7 mouse cellular contexts compared by ENCODE assay signal in the genomic region with DNA sequence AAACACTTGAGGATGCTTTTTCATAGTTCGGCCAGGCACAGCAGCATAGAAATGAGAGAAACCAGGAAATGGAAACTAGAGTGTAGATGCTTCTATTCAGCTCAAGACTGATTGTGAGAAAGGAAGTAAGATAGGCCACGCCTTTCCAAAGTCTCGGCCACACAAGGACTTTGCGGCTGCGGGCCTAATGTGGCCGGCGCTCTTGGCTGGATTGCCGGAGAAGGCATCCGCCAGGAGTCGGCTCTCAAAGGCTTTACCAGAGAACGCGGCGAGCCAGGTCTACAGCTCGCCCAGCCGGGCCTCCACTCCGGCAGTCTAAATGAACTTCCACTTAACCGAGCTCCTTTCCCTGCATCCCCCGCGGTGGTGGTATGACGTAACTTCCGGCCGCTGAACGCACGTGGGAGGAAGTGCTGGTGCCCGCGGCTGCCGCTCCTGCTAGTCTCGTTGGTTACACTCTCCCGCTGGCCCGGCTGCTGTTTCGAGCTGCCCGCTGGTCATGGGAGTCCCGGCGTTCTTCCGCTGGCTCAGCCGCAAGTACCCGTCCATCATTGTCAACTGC. TPM values are rescaled to one million over a fixed set of nuclear protein-coding genes. Genes with fewer than 3 reads are reported as not detected.
DNase-seq lines count a peak whose midpoint lies in the region; ATAC-seq lines count a peak whose summit lies in the region.

A gene (plus strand): TSS at position 374 of the 562 bp plus-strand sequence.

- WGBS in embryonic facial prominence, embryonic 11.5 days: under 1% methylated on average over 37 of the region's 37 CpGs
- WGBS in limb, embryonic 10.5 days: under 1% methylated on average over 37 of the region's 37 CpGs
- WGBS in midbrain, embryonic 13.5 days: under 1% methylated on average over 34 of the region's 37 CpGs

- peak within 1 kb of the TSS; percentile 89 for H3K9ac ChIP-seq in embryonic facial prominence, embryonic 11.5 days (replicated peaks; ENCODE audit: low read length)
- peak within 1 kb of the TSS; percentile 80 for H3K9ac ChIP-seq in midbrain, embryonic 13.5 days (replicated peaks)

- no peaks in the 10 kb centered on the region for H3K36me3 ChIP-seq in embryonic facial prominence, embryonic 11.5 days (replicated peaks; ENCODE audit: control insufficient read depth, insufficient read depth, low read depth, low read length)
- peaks cover 28% of the 10 kb centered on the region for H3K36me3 ChIP-seq in limb, embryonic 10.5 days
- 0 out of 2 replicates have a peak, but pooled peaks cover 3% of the 10 kb centered on the region for H3K36me3 ChIP-seq in midbrain, embryonic 13.5 days

- no peaks in the 10 kb centered on the region for H3K9me3 ChIP-seq in embryonic facial prominence, embryonic 11.5 days (replicated peaks; ENCODE audit: control insufficient read depth, low read length)
- H3K9me3 ChIP-seq in limb, embryonic 10.5 days (replicated peaks): no peaks in the 10 kb centered on the region
- no peaks in the 10 kb centered on the region for H3K9me3 ChIP-seq in midbrain, embryonic 13.5 days

- peak; percentile 94 for ATAC-seq in embryonic facial prominence, embryonic 11.5 days (replicated peaks; ENCODE audit: insufficient number of reproducible peaks, low FRiP score, low TSS enrichment, low read depth)
- peak; percentile 74 for ATAC-seq in granulocyte monocyte progenitor cell, adult 5-6 weeks (replicated peaks; ENCODE audit: poor library complexity, severe bottlenecking)
- peak; percentile 96 for ATAC-seq in midbrain, embryonic 13.5 days

- DNase-seq in adrenal gland, postnatal 14 days: peak; percentile 98
- peak; percentile 96 for DNase-seq in embryonic facial prominence, embryonic 11.5 days (ENCODE audit: low spot score)
- DNase-seq in kidney, adult 11 months: peak; percentile 96
- peak; percentile 99 for DNase-seq in limb, embryonic 10.5 days (ENCODE audit: low spot score)
- DNase-seq in spleen, adult 12 weeks (ENCODE audit: low spot score): peak; percentile 92

- H3K27ac ChIP-seq in embryonic facial prominence, embryonic 11.5 days (replicated peaks; ENCODE audit: low read depth, low read length): peak within 1 kb of the TSS; percentile 98
- H3K27ac ChIP-seq in limb, embryonic 10.5 days: peak within 1 kb of the TSS; percentile 97
- peak within 1 kb of the TSS; percentile 92 for H3K27ac ChIP-seq in midbrain, embryonic 13.5 days

- peak within 1 kb of the TSS; percentile 66 for H3K4me2 ChIP-seq in embryonic facial prominence, embryonic 11.5 days (ENCODE audit: low read depth, low read length)
- peak within 1 kb of the TSS; percentile 61 for H3K4me2 ChIP-seq in midbrain, embryonic 13.5 days (replicated peaks)

- H3K4me3 ChIP-seq in embryonic facial prominence, embryonic 11.5 days (ENCODE audit: low read depth, low read length): peak within 1 kb of the TSS; percentile 82
- peak within 1 kb of the TSS; percentile 78 for H3K4me3 ChIP-seq in limb, embryonic 10.5 days
- H3K4me3 ChIP-seq in midbrain, embryonic 13.5 days (replicated peaks): peak within 1 kb of the TSS; percentile 71

- H3K4me1 ChIP-seq in embryonic facial prominence, embryonic 11.5 days (ENCODE audit: control insufficient read depth, insufficient read depth, low read length): no peaks in the 10 kb centered on the region
- peaks cover 14% of the 10 kb centered on the region for H3K4me1 ChIP-seq in limb, embryonic 10.5 days
- peaks cover 31% of the 10 kb centered on the region for H3K4me1 ChIP-seq in midbrain, embryonic 13.5 days (replicated peaks)

- no peaks in the 10 kb centered on the region for H3K27me3 ChIP-seq in embryonic facial prominence, embryonic 11.5 days (ENCODE audit: control insufficient read depth, insufficient read depth, low read length)
- no peaks in the 10 kb centered on the region for H3K27me3 ChIP-seq in limb, embryonic 10.5 days (ENCODE audit: low read depth, poor library complexity, severe bottlenecking)
- no peaks in the 10 kb centered on the region for H3K27me3 ChIP-seq in midbrain, embryonic 13.5 days

RNA-seq across cellular contexts. Expression of the gene that starts here (rescaled TPM):
- 52.9 and 63.5 TPM in 2 replicates for total RNA-seq in adrenal gland, postnatal 14 days (2021)
- polyA plus RNA-seq in embryonic facial prominence, embryonic 11.5 days (2014; fragmentation: Nextera tagmentation; extraction: Ambion mirVana): 123 and 128 TPM in 2 replicates
- 65.4 and 71.1 TPM in 2 replicates for total RNA-seq in granulocyte monocyte progenitor cell, adult 5-6 weeks (2014; fragmentation: Nextera tagmentation)
- 137 and 164 TPM in 2 replicates for total RNA-seq in granulocyte monocyte progenitor cell, adult 5-6 weeks (2017)
- polyA plus RNA-seq in limb, embryonic 10.5 days (2016; fragmentation: Nextera tagmentation; extraction: Ambion mirVana): 83.7 and 91.2 TPM in 2 replicates
- polyA plus RNA-seq in midbrain, embryonic 13.5 days (2015; fragmentation: Nextera tagmentation; extraction: Ambion mirVana): 78.8 and 85.7 TPM in 2 replicates

Comparison
In these comparisons a context has a peak if more than half of its experiments do, and no peak if none do; other contexts are left out.
1. Peak in every context shown above with its lines: DNase-seq, ATAC-seq, H3K4me3 ChIP-seq and H3K27ac ChIP-seq.